Mouse (Mus musculus): ENCODE data around the gene Gm7358.
"Not testable (repeated sequence)": the region's sequence is repeated elsewhere in the genome, so short reads cannot be mapped to it uniquely, and the experiment has no call there.

Gene Gm7358

DNA sequence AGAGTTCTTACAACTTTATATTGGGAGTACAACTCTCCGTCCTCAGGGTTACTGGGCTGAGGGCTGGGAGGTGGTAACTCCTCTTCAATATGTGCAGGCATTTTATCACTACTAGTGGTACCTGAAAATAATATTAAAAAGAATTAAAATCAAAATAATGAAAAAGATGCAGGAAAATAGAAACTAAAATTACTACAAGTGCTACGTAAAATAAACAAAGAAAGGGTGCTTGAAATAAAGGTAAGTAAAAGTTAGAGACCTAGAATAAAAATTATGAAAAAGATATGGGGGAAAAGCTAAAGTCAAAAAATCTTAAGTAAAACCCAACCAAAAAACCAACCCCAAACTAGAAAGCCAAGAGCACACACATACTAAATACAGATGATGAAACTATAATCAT lies at the start of gene Gm7358:
Gm7358 (minus strand) TSS at position 101 of the 400 bp plus-strand sequence.
- in situ Hi-C loops (cut with MboI; ENCODE audit: low sequenced_read_pairs): not testable (repeated sequence)

DNA sequence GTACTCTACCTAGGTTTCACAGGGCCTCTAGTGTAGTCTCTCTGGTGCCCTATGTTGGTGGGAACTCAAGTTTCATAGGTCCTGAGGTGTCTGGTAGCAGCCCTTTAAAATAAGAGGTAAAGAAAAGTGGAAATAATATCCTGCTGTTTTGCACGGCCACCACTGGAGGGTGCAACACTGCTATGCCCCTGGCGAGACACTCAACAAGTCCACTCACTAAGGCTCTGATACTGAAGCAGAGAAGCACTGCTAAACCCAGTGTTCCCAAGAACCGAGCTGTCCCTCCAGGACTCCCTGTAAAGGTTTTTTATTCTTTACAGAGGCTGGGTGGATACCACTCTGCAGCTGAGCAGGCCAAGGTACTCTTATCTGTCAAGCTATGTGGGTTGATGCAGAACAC lies 43.7 kb upstream of the Gm7358 start:
- in situ Hi-C loops (cut with MboI; ENCODE audit: low sequenced_read_pairs): not testable (repeated sequence)

DNA sequence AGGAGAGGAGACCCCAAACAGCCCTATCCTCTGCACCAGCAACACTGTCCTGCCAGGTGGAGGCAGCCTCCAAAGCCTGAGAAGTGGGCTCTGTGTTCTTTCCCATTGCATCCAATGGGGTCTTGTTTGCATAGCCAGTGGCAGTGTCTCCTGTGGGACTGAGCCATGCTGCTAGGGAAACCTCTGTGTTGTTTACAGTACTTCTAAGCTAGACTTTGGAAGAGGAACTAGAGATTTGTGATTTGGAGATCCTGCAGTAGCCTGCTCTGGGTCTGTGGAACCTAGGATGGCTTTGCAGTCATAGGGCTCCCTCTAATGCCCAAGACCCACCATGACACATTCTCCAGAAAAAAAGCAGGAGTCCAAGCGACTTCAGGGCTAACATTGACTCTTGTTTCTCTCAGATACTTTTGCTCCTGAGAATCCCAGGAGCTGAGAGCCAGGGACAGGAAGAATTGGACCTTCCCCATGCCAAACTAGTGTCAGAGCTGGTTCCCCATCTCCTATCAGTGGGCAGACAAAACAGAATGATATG lies 42.2 kb upstream of the Gm7358 start:
- in situ Hi-C loops (cut with MboI; ENCODE audit: low sequenced_read_pairs): not testable (repeated sequence)

DNA sequence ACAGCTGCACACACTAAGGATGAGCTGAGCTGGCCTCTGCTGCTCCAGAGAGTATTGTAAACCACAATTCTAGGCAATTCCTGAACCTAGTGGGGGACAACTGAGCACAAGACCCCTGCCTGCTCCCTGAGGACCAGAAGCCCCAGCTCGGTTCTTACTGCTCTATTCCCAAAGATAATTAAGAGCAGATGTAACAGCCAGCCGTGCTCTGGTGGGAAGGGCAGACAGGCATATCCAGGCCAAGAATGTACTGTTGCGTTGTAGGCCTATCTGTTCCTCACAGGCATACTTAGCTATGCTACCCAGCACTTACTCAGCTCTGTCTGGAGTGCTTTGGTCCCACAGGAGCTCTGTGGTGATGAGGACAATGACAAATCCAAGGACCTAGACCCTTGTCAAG lies 40.6 kb upstream of the Gm7358 start:
- in situ Hi-C loops (cut with MboI; ENCODE audit: low sequenced_read_pairs): not testable (repeated sequence)

DNA sequence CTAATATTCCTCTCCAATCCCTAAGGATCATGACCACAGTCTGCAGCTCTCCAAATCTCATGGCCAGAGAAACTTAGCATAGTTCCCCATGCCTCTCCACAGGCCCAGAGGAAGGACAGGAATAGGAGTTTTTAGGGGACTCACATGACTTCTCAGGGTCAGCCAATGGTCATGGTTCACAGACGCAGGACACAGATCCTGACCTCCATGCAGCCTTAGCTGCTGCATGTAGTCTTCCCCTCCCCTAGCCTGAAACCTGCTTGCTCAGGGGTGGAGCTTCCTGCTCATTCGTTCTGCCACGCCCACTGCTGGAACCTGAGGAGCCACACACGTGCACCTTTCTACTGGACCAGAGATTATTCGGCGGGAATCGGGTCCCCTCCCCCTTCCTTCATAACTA lies 34.8 kb upstream of the Gm7358 start:
- in situ Hi-C loops (cut with MboI; ENCODE audit: low sequenced_read_pairs): not testable (repeated sequence)

DNA sequence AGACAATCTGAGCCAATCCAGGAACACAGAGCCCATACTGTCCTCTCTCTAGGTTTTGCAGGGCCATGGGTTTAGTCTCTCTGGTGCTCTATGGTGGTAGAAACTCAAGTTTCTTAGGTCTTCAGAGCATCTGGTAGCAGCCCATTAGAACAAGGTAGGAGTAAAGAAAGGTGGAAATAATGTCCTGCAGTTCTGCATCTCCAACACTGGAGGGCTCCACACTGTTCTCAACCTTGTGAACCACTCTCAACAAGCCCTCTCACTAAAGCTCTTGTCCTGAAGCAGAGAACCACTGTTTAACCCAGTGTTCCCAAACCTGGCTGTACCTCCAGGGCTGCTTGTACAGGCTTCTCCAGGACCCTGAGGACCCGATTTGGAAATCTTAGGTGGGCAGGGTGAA lies 27.3 kb upstream of the Gm7358 start:
- in situ Hi-C loops (cut with MboI; ENCODE audit: low sequenced_read_pairs): not testable (repeated sequence)

DNA sequence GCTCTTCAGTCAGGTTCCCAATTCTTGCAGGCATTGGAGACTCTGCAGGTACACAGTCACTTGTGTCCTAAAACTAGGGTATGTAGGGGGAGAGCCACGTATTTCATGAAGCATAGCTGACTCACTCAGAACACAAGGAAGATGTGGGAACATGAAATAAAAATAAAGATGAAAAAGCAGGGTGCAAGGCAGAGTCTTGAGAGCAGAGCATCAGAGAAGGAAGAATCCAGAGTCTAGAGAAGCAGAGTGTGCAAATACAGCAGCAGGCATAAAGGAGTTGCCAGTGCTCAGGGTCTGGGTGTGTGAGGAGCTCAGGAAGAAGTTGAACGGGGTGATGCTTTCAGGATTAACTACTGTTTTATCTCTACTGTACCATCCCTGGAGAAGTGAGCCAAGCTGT lies 17.5 kb downstream of the Gm7358 start:
- in situ Hi-C loops (cut with MboI; ENCODE audit: low sequenced_read_pairs): not testable (repeated sequence)

DNA sequence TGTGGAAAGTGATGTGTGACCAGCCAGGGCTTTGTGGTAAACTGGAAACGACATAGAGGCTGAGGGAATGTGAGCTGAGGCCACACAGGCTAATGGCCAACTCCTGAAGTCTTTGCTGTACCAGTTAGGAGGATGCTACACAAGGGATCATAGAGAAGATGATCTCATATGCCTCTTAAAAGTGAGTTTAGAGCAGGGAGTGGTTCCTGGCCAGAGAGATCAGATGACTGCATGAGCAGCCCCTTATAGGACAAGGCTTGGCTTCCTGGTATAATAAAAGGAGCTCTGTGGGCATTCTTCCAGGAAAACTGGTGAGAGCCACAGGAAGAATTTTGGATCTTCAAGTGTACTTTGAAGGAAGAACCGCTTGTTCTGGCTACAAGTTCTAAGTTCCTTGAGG lies 22.3 kb downstream of the Gm7358 start:
- in situ Hi-C loops (cut with MboI; ENCODE audit: low sequenced_read_pairs): not testable (repeated sequence)

DNA sequence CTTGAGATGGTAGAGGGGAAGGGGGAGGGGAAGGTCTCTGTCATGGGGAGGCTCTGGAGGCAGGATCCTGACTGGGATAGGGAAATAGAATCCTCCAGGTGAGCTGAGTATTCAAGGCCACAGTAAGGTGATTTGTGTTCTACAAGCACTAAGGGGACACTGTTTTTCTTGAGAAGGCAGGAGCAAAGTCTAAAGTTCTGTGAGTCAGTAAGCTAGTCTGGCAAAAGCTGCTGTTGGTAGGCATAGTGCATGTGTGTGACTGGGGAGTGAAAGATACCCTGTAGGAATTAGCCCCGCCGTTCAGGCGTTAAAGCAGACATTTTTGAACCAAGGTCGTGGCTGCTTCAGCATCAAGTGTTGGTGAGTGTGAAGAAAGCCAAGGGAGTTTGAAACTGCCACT lies 23.2 kb downstream of the Gm7358 start:
- in situ Hi-C loops (cut with MboI; ENCODE audit: low sequenced_read_pairs): not testable (repeated sequence)
